Mouse (Mus musculus) spleen, postnatal 0 days (tissue): ENCODE data around the gene Zzef1. TPM values are rescaled to one million over a fixed set of nuclear protein-coding genes. Genes with fewer than 3 reads are reported as not detected.

ENCODE experiments used
- polyA plus RNA-seq: library from polyadenylated mRNA; unstranded; fragments of >200 nt; fragmentation: Nextera tagmentation; extraction: Ambion mirVana; gene quantifications from 2 replicates; pipeline ENCODE4 v1.2.1, GENCODE M21; 2015

The Zzef1 gene
- 8.4 and 10.3 TPM in 2 replicates for polyA plus RNA-seq

GRCm38 (mm10) chr11:72795455-72796295 lies at the start of gene Zzef1, which contains the start of gene Cyb5d2:
Zzef1 (plus strand) TSS chr11:72796226.
Cyb5d2 (minus strand) TSS chr11:72796142.

GRCm38 (mm10) chr11:72961072-72961980 lies 165.3 kb downstream of the Zzef1 start, which contains the start of gene Atp2a3:
Atp2a3 (plus strand) TSS chr11:72961169.

Other genes starting within 250 kb of the Zzef1 start
- gene Spns3, start 245.7 kb upstream of the Zzef1 start, polyA plus RNA-seq = 2.8 and 4.6 TPM in 2 replicates
- 27.1 and 27.3 TPM in 2 replicates for gene Ube2g1, start 188.9 kb upstream of the Zzef1 start, polyA plus RNA-seq
- 10.7 and 12.5 TPM in 2 replicates for gene Ankfy1, start 106.2 kb upstream of the Zzef1 start, polyA plus RNA-seq
- gene Cyb5d2, start 84 bp upstream of the Zzef1 start, polyA plus RNA-seq = 5.5 and 5.9 TPM in 2 replicates
- gene Atp2a3, start 164.9 kb downstream of the Zzef1 start, polyA plus RNA-seq = 17.9 and 24.8 TPM in 2 replicates
- gene P2rx1, start 202.9 kb downstream of the Zzef1 start, polyA plus RNA-seq = 7.6 and 10.4 TPM in 2 replicates
- 1.1 and 1.9 TPM in 2 replicates for gene Camkk1, start 222.8 kb downstream of the Zzef1 start, polyA plus RNA-seq